Mouse (Mus musculus): Measurements from ENCODE around the gene Ankrd12.
A peak's percentile ranks its signal among the peaks of the same experiment; 100 is the strongest.

Ankrd12 gene

GRCm38 (mm10) chr17:65927077-65927476 is 149.8 kb downstream of the Ankrd12 start:
- DNase-seq = no peak

GRCm38 (mm10) chr17:65924218-65924617 is 152.7 kb downstream of the Ankrd12 start:
- no peak for DNase-seq

GRCm38 (mm10) chr17:65921975-65922374 is 154.9 kb downstream of the Ankrd12 start:
- no peak for DNase-seq

GRCm38 (mm10) chr17:65919235-65919634 is 157.7 kb downstream of the Ankrd12 start:
- no peak for DNase-seq

- peak; percentile 81 to 92 for DNase-seq
Measured at GRCm38 (mm10) chr17:65916135-65916668, 160.7 kb downstream of the Ankrd12 start.

Measured in kidney, postnatal 36 days (tissue).